Mouse (Mus musculus): ENCODE data around the gene Slc47a1.
"Not testable (repeated sequence)": the region's sequence is repeated elsewhere in the genome, so short reads cannot be mapped to it uniquely, and the experiment has no call there.

Gene Slc47a1

DNA sequence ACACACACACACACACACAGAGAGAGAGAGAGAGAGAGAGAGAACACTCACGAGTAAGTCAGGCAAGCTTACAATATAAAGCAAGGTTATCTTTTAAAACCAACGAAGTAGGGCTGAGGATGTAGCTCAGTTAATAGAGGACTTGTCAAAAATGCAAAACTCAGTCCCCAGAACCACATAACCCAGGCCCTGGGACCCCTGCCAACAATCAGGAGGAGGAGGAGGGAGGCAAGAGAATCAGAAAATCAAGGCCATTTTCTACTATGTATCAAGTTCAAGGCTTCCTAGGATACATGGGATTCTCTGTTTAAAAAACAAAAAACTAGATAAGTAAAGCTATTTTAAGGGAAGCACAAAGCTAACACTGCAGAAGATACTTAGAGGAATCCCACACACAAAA, 61.3 kb downstream of the Slc47a1 start:
- DNase-seq, result no peak

DNA sequence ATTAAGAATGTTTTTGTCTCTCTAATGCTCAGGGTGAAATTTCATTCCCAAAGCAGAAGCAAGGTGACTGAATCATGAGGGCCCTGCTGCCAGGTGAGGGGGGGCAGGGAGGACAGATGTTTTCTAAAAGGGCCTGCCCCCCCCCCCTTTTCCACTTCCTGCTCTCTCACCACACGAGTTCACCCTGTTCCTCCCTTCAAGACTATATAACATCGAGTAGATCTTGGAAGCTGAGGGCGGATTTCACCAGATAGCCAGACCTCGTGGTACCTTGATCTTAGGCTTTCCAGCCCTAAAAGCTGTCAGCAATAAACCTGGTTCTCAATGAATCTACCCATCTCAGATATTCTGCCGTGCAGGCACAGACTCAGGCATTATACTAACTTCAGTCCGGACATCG, 67.8 kb downstream of the Slc47a1 start:
- no peak for DNase-seq

DNA sequence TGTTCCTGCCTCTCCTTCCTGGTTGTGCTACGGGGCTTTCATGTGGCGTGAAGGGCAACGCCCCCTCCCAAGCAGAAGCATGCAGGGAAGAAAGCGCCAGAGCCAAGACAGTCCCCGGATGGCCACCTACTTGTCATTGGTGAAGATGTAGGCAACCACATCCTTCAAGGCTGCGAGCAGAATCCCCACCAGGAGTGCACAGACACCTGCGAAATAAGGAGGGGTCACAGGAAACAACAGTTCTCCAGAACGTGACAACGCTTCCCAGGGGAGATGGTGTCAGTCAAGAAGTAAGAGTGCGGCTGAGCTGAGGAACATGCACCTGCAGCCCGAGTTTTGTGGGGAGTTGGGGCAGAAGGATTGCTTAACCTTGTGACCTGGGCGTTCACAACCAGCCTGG, 68.3 kb downstream of the Slc47a1 start:
- DNase-seq, result no peak

DNA sequence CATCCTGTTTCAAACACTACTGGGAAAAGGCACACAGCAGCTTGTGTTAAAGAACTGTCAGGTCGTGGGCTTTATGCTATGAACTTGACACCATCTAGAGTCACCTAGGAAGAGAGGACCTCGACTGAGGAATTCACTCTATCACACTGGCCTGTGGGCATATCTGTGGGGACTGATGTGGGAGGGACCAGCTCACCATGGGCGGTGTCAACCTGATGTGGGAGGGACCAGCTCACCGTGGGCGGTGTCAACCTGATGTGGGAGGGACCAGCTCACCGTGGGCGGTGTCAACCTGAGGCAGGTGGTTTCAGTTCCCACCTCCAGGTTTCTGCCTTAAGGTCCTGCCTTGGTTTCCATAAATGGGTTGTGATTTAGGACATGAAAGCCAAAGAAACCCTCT, 70.3 kb downstream of the Slc47a1 start:
- DNase-seq, result no peak

DNA sequence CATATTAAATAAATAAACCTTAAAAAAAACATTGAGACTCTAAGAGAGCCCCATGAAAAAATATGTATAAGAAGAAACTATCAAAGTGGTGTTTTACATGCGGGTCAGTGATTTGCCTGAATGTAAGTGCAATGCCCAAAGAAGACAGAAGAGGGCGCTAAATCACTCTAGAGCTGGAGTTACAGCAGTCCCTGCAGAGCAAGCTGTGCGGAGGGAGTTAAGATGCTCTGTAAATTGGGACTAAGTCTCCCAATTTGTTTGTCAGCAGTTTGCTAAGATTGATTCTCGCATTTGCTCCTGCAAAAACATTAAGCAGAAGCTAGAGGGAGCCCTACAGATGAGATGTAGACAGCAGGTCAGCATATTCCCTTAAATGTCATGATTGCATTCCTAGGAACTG, 72.8 kb downstream of the Slc47a1 start:
- DNase-seq, result peak; percentile 57

DNA sequence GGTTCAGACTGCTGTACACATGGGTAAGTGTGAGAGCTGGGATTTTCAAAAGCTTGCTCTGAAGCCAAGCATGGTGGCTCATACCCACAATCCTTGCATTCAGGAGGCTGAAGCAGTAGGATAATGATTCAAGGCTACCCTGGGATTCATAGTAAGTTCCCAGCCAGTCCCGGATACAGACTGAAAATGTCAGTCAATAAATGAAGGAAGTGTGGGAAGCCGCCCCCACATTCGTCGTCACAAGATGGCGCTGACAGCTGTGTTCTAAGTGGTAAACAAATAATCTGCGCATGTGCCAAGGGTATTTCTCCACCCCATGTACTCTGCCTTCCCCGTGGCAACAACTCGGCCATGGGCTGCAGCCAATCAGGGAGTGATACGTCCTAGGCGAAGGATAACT, 73.6 kb downstream of the Slc47a1 start:
- DNase-seq, result not testable (repeated sequence)

DNA sequence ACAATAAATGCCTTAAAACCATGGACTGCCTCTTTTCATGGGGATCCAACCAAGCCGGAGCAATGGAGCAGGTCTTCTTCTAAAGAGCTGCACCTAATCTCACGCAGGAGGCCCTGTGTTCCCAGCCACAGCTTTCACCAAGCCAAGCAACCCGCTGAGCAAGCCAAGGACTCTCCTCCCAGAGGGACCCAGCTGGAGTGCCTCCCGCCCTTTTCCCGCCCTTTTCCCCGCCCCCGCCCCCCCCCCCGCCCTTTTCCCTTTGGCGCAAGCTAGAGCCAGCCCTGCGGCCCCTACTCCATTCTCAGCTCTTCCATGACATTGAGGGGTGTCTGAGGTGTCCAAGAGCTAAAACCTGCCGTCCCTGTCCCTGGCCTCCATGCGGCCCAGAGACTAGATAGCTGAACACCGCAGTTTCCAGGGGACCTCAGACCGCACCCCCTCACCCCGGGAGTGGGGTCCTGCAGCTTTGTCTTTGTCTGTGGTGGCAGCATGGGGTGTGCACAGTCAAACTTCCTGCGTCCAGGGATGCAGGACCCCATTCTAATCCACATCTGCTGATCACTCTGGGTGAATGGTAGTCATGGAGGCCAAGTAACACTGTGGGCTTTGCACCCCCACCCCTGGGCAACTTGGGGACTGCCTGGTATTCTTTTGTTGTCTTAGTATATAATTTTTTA, 77.3 kb downstream of the Slc47a1 start:
- DNase-seq, result no peak

DNA sequence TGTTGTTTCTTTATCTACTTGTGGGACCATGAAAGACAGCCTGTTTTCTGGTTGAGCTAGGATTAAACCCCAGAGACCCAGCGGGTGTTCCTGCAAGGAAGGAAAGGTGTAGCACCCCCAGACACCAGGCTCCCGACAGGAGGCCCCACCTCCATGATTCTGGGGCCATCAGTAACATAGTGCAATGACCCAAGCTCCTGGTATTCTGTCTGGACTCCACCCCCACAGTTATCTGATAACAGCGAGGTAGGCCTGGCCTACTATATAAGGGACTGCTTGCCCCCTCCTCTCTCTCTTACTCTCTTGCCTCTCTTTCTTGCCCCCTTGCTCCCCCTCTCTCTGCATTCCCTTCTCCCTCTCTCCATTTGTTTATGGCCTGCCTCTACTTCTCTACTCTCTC, 77.9 kb downstream of the Slc47a1 start:
- no peak for DNase-seq

DNA sequence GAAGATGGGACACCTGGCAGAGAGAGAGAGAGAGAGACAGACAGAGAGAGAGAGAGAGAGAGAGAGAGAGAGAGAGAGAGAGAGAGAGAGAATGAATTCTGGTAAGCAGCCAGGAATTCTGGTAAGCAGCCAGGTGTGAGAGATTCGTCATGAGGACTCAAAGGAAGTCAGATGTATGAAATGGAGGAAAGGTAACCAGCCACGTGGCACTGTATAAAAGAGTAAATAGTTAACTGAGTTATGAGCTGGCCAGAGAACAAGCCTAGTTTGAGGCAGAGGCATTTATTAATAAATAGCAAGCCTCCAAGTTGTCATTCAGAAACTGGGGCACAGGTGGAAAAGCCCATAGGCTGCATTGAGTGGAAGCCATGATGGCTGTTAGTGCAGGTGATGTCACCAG, 80.2 kb downstream of the Slc47a1 start:
- no peak for DNase-seq

DNA sequence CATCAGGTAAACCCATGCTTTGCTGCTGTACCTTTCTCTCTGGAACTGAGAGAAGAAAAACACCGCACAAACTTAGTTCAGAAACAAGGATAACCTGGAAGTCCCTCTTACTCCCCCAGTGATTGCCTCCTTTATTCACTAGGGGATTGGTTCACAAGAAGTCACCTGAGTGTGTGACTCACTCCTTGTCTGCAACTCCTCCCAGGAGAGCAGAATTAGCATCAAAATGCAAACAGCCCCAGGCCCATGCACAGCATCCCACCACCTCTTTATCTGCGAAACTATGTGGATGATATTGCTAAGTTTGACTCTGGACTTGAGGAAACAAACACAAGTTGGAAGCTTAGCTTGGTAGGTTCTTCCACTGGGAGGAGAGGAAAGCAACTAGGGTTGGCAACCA, 80.8 kb downstream of the Slc47a1 start:
- no peak for DNase-seq

DNA sequence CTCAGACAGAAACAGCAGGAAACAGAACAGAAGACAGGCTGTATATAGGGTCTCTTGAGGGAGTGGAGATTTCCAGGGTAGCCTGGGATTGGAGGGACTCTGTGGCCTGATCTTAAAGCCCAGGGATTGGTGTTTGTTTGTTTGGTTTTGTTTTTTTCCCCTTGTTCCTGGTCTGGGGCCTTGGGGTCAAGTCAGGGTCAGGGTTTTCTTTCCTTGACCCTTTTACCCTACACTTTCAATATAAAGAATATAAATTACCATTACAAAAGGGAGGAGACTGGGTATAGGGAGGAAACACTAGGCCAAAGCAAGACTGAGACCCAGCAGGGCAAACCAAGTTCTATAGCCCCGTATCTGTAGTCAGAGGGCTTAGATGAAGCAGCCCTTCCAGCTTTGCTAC, 81.6 kb downstream of the Slc47a1 start:
- no peak for DNase-seq

DNA sequence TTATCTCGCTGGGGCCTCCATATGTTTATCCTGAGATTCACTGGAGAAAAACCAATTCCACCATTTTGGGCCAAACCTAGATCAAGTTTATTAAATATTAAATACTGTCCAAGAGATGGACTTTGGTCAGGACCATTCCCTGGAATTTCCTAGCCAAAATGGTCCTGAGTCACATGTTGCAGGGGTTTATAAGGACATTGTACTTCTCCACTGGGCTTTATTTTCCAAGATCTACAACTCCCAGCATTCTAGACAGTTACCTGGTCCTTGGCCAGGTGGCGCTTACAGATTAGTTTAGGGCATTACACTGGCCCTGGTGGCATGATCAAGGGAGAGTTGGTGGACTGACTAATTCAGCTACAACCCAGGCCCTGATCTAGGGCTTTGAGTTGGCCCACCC, 82.6 kb downstream of the Slc47a1 start:
- no peak for DNase-seq

DNA sequence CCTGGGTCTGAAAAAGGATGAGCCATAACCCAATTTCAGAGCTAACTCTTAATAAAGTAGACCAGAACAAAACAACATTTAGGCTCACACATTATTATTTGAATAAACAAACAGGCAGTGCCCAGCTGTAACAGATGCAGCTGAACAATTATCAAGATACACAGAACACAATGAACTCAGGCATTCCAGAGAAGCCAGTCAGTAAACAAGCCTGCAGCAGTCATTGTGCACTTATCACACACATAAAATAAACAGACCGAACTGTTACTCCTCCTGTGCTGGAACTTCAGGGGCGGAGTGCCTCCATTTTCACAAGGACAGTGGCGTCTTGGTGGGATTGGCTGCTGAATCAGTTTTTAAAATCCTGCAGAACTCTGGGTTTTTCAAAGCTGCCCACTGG, 83.7 kb downstream of the Slc47a1 start:
- DNase-seq, result no peak

All from kidney, adult 18-20 months (tissue).